Mouse (Mus musculus) neural tube, embryonic 13.5 days (tissue): Measurements from ENCODE around the gene Zbtb32. TPM values are rescaled to one million over a fixed set of nuclear protein-coding genes. Genes with fewer than 3 reads are reported as not detected.

Experiments
- ATAC-seq: fragments of 200-750 bp; cut with Nextera tagmentation; 2 replicates; pipeline ENCODE4 v1.8.0; 2017; ENCODE audit warnings: low read depth, mild to moderate bottlenecking, moderate TSS enrichment, moderate library complexity
- H3K27ac ChIP-seq: fragments of 300-500 bp; sonication (generic); replicated peaks from 2 replicates; pipeline ENCODE4 v1.5.1; 2015; ENCODE audit warnings: moderate library complexity, mild to moderate bottlenecking, inconsistent platforms
- H3K27me3 ChIP-seq: fragments of 300-500 bp; sonication (generic); 2 replicates; pipeline ENCODE4 v1.6.1; 2015; ENCODE audit warnings: mild to moderate bottlenecking, inconsistent platforms
- H3K36me3 ChIP-seq: fragments of 300-500 bp; sonication (generic); 2 replicates; pipeline ENCODE4 v1.6.1; 2015; ENCODE audit warnings: mild to moderate bottlenecking, inconsistent platforms
- H3K4me1 ChIP-seq: fragments of 300-500 bp; sonication (generic); replicated peaks from 2 replicates; pipeline ENCODE4 v1.6.1; 2015; ENCODE audit warnings: inconsistent platforms
- H3K4me2 ChIP-seq: fragments of 300-500 bp; sonication (generic); 2 replicates; pipeline ENCODE4 v1.6.1; 2015; ENCODE audit warnings: inconsistent platforms, mild to moderate bottlenecking, moderate library complexity
- H3K4me3 ChIP-seq: fragments of 300-500 bp; sonication (generic); 2 replicates; pipeline ENCODE4 v1.5.1; 2015; ENCODE audit warnings: mild to moderate bottlenecking, inconsistent platforms
- H3K9ac ChIP-seq: fragments of 300-500 bp; sonication (generic); 2 replicates; pipeline ENCODE4 v1.6.1; 2015; ENCODE audit warnings: moderate library complexity, mild to moderate bottlenecking, inconsistent platforms
- H3K9me3 ChIP-seq: fragments of 300-500 bp; sonication (generic); 2 replicates; pipeline ENCODE4 v1.6.1; 2016; ENCODE audit warnings: inconsistent platforms
- WGBS: fragments of 180-500 bp; shearing (Covaris S2); methylation state at CpG from one replicate; pipeline ENCODE4 v1.1.7; 2015; 5-methylcytosine and 5-hydroxymethylcytosine counted together
- polyA plus RNA-seq: library from polyadenylated mRNA; unstranded; fragments of >200 nt; fragmentation: Nextera tagmentation; extraction: Ambion mirVana; gene quantifications from 2 replicates; pipeline ENCODE4 v1.2.1, GENCODE M21; 2015

Zbtb32 gene
- polyA plus RNA-seq, 1 experiment from 2014 or later, result 0.50 TPM

DNA sequence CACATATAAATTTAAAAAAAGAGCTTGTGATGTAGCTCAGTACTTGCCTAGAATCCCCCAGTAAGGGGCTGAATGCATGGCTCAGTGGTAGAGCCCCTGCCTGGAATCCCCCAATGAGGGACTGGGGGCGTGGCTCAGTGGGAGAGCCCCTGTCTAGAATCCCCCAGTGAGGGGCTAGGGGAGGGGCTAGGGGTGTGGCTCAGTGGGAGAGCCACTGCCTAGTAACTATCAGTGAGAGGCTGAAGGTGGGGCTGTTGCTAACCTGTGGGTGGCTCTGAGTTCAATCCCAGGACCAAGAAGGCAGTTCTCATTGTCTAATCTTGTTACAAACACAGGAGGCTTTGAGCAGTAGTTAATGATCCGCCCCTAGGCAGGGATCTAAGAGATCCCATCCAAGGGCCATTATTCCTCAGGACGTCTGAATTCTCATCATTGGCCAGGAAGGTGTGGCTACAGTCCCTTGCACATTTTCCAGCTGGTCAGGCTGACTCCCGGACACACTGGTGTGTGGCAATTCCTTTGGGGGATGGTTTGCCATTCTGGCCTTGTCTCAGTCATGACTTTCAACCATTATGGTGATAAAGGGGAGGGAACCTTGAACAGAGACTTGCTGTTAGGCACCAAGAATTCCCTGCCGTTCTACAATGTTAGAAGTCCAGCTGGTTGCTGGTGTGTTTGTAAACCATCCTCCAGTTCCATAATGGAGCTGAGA lies 16.5 kb upstream of the Zbtb32 start:
- Histone ChIP-seq H3K4me1 (no peaks in the 10 kb centered on the region), H3K36me3 (peaks cover 44% of the 10 kb centered on the region), H3K9ac (no peak overlapping the region), H3K27me3 (no peaks in the 10 kb centered on the region), H3K4me3 (no peak overlapping the region), H3K9me3 (no peaks in the 10 kb centered on the region), H3K27ac (no peak overlapping the region), H3K4me2 (no peak overlapping the region)
- WGBS, result 56% methylated on average over 5 of the region's 5 CpGs
- no peak; the same call in 1 of the 2 replicates for ATAC-seq

DNA sequence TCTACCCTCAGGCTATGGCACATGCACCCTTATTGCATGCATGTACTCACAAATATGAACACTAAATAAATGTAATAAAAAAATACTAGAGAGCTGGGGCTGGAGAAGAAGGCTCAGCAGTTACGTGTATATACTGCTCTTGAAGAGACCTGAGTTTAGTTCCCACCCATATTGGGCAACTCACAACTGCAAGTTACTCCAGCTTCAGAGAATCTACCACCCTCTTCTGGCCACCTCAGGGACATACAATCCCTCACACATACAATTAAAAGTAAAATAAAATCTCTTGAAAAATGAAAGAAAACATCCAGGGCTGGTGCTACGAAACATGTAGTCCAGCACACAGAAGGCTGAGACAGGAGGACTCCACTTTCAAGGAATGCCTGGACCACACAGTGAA lies 15.7 kb upstream of the Zbtb32 start:
- Histone ChIP-seq H3K4me2 (no peak overlapping the region), H3K4me1 (no peaks in the 10 kb centered on the region), H3K4me3 (no peak overlapping the region), H3K27me3 (no peaks in the 10 kb centered on the region), H3K36me3 (peaks cover 41% of the 10 kb centered on the region), H3K9ac (no peak overlapping the region), H3K9me3 (no peaks in the 10 kb centered on the region), H3K27ac (no peak overlapping the region)
- WGBS, result 87% methylated on average over 2 of the region's 2 CpGs
- ATAC-seq, result no peak

DNA sequence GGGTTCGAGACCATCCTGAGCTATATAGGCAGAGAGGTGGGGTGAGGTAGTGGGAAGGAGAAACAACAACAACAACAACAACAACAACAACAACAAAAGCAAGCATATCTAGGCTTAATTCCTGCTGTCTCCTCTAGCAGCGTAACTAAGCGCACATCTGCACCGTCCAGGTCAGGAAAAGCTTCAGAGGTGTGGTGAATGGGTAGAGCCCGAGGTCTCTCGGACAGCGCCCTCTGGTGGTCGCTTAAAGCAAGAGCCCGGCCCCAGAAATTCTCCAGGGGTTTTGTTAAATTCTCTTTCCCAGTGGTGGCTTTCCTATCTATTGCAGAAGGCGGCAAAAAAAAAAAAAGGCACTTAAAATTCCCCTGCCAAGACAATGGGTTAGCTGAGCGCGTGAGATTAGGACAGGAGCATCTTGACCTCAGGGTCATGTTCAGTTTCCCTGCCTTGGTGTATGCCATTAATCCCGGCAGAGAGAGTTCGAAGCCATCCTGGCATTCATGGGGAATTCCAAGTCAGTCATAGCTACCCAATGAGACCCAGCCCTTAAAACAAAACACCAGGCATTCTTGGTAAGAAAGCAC lies 14.9 kb upstream of the Zbtb32 start:
- 23% methylated on average over 14 of the region's 14 CpGs for WGBS
- peak overlapping the region; percentile 22; the same call in 1 of the 2 replicates for H3K9ac ChIP-seq
- no peaks in the 10 kb centered on the region for H3K9me3 ChIP-seq
- H3K4me3 ChIP-seq, result no peak overlapping the region
- ATAC-seq, result 0 out of 2 replicates have a peak, but pooled peaks have one; percentile 40
- H3K4me2 ChIP-seq, result no peak overlapping the region
- no peaks in the 10 kb centered on the region for H3K27me3 ChIP-seq
- no peaks in the 10 kb centered on the region for H3K4me1 ChIP-seq
- H3K36me3 ChIP-seq, result peaks cover 33% of the 10 kb centered on the region
- no peak overlapping the region for H3K27ac ChIP-seq

DNA sequence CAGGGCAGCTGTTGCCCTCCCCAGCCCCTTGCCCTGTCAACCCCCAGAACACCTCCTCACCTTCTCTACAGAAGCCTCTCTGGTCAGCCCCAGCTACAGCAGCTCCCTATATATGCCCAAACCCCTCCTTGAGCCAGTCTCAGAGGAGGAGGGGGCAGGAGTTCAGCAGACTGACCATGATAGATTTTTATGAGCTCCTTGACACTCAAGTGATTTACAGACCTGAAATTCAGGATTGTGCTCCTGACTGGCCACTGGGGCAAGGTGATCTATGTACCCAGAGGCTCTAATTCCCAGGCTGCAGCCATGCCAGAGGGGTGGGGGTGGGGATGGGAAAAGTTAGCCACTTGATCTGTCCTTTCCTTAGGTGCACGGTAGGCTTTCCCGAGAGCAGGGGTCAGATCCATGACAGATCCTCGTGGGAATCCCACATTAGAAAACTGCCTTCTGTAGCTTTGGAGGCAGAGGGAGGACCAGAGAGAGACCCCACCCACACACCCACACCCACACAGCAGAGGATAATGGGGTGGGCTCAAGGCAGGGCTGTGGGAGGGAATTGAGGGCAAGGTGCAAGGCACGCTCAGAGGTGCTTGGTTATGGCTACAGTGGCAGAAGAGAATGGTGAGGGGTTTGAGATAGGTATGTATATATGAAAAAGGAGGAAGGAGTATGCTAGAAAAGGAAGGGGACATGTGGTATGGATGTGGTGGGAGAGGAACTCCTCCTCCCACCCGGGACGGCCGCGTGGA lies 14.1 kb upstream of the Zbtb32 start, which contains the start of gene Upk1a:
TSS of gene Upk1a (minus strand) at position 194 of the 749 bp plus-strand sequence.
- WGBS, result 73% methylated on average over 8 of the region's 8 CpGs
- Histone ChIP-seq H3K27ac (no peak within 1 kb of the TSS), H3K4me2 (no peak within 1 kb of the TSS), H3K4me1 (no peaks in the 10 kb centered on the region), H3K4me3 (no peak within 1 kb of the TSS), H3K9ac (peak within 1 kb of the TSS; percentile 22; the same call in 1 of the 2 replicates), H3K9me3 (no peaks in the 10 kb centered on the region), H3K36me3 (peaks cover 25% of the 10 kb centered on the region), H3K27me3 (no peaks in the 10 kb centered on the region)
- no peak for ATAC-seq

DNA sequence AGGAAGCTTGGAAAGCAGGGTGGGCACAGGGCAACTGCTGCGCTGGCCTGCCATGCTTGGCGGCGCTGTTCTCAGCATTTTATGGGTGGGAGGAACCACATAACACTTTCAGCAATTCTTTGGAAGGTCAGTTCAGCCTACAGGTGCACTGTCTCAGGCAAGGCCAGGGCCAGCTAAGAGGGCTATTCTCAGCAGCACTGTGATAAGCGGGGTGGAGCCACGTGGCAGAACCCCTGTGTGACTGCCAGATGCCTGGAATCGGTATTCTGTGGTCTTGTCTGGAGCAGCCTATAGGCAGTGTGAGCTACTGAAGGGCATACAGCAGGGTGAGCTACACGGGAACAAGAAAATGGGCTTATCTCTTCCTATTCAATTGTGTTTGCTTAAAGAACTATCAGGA lies 11.3 kb upstream of the Zbtb32 start:
- no peaks in the 10 kb centered on the region for H3K27me3 ChIP-seq
- no peak overlapping the region for H3K4me3 ChIP-seq
- WGBS, result 59% methylated on average over 7 of the region's 7 CpGs
- no peak overlapping the region for H3K9ac ChIP-seq
- H3K9me3 ChIP-seq, result no peaks in the 10 kb centered on the region
- no peak overlapping the region for H3K27ac ChIP-seq
- H3K4me1 ChIP-seq, result no peaks in the 10 kb centered on the region
- no peak overlapping the region for H3K4me2 ChIP-seq
- no peak for ATAC-seq
- no peaks in the 10 kb centered on the region for H3K36me3 ChIP-seq

DNA sequence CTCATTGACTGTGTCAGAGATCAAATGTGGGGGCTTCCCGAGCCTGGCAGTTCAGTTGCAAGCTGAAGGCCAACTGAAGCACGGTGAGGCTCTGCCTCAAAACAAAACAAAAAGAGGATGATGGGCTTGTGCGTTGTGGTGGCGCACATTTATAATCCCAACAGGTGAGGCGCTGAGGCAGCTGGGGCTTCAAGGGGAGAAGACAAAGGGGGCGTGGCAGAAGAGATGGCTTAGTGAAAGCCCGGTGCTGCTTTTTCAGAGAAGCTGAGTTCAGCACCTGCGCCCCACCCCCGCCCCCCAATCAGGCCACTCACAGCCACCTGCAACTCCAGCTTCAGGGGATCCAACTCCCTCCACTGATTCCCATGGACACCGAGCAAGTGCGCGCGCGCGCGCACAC lies 9.8 kb upstream of the Zbtb32 start:
- no peaks in the 10 kb centered on the region for H3K27me3 ChIP-seq
- no peak overlapping the region for H3K27ac ChIP-seq
- H3K4me3 ChIP-seq, result no peak overlapping the region
- peak overlapping the region; percentile 22; the same call in 1 of the 2 replicates for H3K9ac ChIP-seq
- no peaks in the 10 kb centered on the region for H3K4me1 ChIP-seq
- H3K9me3 ChIP-seq, result no peaks in the 10 kb centered on the region
- no peak for ATAC-seq
- 52% methylated on average over 16 of the region's 16 CpGs for WGBS
- no peaks in the 10 kb centered on the region for H3K36me3 ChIP-seq
- no peak overlapping the region for H3K4me2 ChIP-seq

DNA sequence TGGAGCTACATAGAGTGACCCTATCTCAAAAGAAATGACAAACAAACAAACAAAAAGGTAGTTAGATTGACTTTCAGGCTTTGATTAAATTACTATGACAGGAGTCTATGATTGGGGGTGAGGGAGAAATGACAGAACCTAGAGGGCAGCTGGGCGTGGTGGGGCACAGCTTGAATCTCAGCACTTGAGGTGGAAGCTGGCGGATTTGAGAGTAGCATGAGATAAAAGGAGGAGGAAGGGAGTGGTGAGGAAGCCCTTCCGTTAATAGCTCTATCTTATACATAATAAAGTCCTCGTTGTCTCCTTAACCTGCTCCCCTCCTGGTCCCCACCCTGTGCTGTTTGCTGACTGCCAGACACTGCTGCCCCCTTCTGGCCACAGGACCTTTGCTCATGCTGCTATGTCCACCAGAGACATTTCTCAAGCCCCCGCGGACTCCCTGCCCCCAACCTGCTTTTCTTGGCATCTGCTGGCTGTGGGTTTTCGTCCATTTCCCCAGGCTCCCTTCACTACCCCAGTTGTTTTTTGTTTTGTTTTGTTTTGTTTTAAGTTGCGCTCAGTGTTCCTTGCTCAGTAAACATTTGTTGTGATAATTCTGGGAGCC lies 9.1 kb upstream of the Zbtb32 start:
- Histone ChIP-seq H3K4me3 (no peak overlapping the region), H3K9ac (no peak overlapping the region), H3K27ac (no peak overlapping the region), H3K36me3 (no peaks in the 10 kb centered on the region), H3K27me3 (no peaks in the 10 kb centered on the region), H3K9me3 (no peaks in the 10 kb centered on the region), H3K4me1 (no peaks in the 10 kb centered on the region), H3K4me2 (no peak overlapping the region)
- WGBS, result 31% methylated on average over 8 of the region's 8 CpGs
- ATAC-seq, result 0 out of 2 replicates have a peak, but pooled peaks have one; percentile 43

DNA sequence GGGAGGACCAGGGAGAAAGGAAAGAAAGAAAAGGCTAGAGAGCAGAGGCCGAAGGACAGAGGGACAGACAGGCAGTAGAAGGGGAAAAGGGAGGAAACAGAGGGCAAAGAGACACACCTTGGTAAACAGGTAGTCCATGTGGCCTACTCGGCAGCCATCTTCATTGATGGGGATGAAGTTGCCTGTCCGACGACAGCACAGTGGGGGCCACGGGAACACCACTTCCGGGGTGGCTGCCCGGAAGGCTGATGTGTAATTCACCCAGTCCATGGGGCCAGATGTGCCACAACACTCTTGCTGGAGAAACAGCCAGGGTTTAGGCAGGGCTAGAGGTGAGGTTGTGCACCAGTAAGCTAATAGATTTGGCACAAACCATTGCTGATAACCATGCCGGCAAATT lies 6.2 kb upstream of the Zbtb32 start:
- no peak for ATAC-seq
- Histone ChIP-seq H3K27ac (no peak overlapping the region), H3K4me3 (no peak overlapping the region), H3K4me1 (peaks cover 7% of the 10 kb centered on the region), H3K9me3 (no peaks in the 10 kb centered on the region), H3K36me3 (no peaks in the 10 kb centered on the region), H3K27me3 (no peaks in the 10 kb centered on the region), H3K9ac (no peak overlapping the region), H3K4me2 (no peak overlapping the region)
- WGBS, result 89% methylated on average over 8 of the region's 8 CpGs

DNA sequence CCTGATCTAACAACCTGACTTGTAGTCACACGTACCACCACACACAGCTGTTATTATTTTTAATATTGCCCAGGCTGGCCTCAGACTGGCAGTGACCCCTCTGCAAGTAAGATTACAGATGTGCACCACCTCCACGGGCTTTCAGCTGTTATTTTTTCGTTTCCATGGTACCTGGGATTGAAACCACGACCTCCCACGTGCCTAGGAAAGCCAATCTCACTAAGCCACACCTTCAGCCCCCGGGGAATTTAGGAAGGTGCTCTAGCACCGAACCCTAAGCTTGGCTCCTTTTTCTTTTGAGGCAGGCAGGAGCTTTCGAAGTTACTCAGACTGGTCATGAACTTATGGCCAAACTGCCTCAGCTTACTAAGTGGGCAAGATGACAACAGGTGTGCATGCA lies 5.7 kb upstream of the Zbtb32 start:
- no peak overlapping the region for H3K27ac ChIP-seq
- no peak overlapping the region for H3K4me2 ChIP-seq
- ATAC-seq, result no peak
- no peaks in the 10 kb centered on the region for H3K9me3 ChIP-seq
- H3K36me3 ChIP-seq, result no peaks in the 10 kb centered on the region
- H3K9ac ChIP-seq, result no peak overlapping the region
- H3K4me1 ChIP-seq, result peaks cover 10% of the 10 kb centered on the region
- H3K27me3 ChIP-seq, result no peaks in the 10 kb centered on the region
- H3K4me3 ChIP-seq, result no peak overlapping the region
- WGBS, result 66% methylated on average over 8 of the region's 8 CpGs

DNA sequence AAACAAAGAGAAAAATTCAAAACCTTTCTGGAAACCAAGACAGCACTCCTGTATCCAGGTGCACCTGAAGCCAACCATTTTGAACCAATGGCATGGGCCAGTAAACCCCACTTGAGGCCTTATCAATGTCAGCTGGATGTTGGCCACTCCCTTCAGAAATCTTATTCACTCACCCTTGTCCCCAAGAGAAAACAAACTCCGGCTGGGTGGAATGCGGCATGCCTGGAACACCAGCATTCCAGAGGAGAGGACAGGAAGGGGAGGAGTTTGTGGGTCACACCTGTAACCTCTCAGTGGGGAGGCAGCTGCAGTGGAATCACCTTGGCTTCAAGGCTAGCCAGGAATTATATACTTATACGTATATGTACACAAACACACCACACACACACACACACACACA lies 3.9 kb upstream of the Zbtb32 start:
- H3K9me3 ChIP-seq, result no peaks in the 10 kb centered on the region
- no peak overlapping the region for H3K27ac ChIP-seq
- no peak for ATAC-seq
- H3K36me3 ChIP-seq, result no peaks in the 10 kb centered on the region
- H3K9ac ChIP-seq, result no peak overlapping the region
- no peaks in the 10 kb centered on the region for H3K27me3 ChIP-seq
- H3K4me2 ChIP-seq, result no peak overlapping the region
- WGBS, result 56% methylated on average over 3 of the region's 3 CpGs
- H3K4me3 ChIP-seq, result no peak overlapping the region
- H3K4me1 ChIP-seq, result peaks cover 10% of the 10 kb centered on the region

DNA sequence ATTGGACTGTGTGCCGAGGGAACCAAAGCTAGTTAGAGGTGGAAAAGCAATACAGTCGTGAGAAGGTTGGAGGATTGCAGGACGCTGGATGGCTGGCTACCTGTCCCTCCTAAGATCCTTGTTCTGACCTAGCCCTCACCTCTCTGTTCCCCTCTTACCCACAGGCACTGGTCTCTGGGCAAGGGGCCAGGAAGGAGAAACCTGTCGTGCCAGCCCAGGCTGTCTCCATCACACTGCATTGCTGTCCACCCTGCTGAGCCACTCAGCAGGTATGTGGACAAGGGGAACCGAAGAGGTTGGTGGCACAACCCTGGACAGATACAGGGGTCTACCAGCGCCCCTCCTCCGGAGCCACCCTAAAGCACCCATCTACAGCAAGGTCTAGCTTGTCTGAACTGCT lies 1.9 kb upstream of the Zbtb32 start:
- Histone ChIP-seq H3K4me1 (peaks cover 10% of the 10 kb centered on the region), H3K4me3 (no peak overlapping the region), H3K9me3 (no peaks in the 10 kb centered on the region), H3K27ac (peak overlapping the region; percentile 56), H3K27me3 (no peaks in the 10 kb centered on the region; the same call in 1 of the 2 replicates), H3K9ac (peak overlapping the region; percentile 50; the same call in 1 of the 2 replicates), H3K36me3 (no peaks in the 10 kb centered on the region), H3K4me2 (peak overlapping the region; percentile 45; the same call in 1 of the 2 replicates)
- WGBS, result 73% methylated on average over 7 of the region's 7 CpGs
- ATAC-seq, result no peak

DNA sequence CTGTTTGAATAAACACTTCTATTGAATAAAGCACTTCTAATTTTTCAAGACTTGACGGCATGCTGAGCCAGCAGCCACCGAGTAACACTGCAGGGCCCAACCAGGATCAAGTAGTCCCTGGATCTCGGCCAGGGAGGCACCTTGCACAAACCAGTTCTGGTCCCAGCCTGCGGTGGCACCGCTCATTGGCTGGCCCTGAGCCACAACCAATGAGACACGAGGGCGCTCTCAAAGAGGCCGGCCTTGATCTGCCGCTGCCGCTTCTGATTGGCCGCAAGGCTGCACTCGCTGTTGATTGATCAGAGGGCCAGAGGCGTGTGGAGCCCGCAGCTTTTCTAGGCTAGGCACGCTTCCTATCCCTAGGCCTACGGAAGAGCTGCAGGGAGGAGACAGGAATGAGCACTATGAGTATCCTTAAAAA lies 1.2 kb upstream of the Zbtb32 start:
- Histone ChIP-seq H3K27me3 (no peaks in the 10 kb centered on the region; the same call in 1 of the 2 replicates), H3K36me3 (no peaks in the 10 kb centered on the region), H3K4me1 (peaks cover 10% of the 10 kb centered on the region), H3K4me3 (peak overlapping the region; percentile 4; the same call in 1 of the 2 replicates), H3K4me2 (peak overlapping the region; percentile 45), H3K9ac (peak overlapping the region; percentile 50; the same call in 1 of the 2 replicates), H3K27ac (peak overlapping the region; percentile 71), H3K9me3 (no peaks in the 10 kb centered on the region)
- peak; percentile 99 for ATAC-seq
- WGBS, result 2% methylated on average over 16 of the region's 16 CpGs
